Mouse (Mus musculus) spleen, adult 2 months (tissue): ENCODE results near the gene Tbx3. TPM values are rescaled to one million over a fixed set of nuclear protein-coding genes. Genes with fewer than 3 reads are reported as not detected.
A peak's percentile ranks its signal among the peaks of the same experiment; 100 is the strongest.

Source experiments
- DNase-seq, 2 experiments: peaks; one replicate each; pipeline versions ENCODE4 v3.0.0 to v3.0.0-alpha.2; 2012 to 2021; ENCODE audit warnings: low spot score in 2 of 2, low read depth in 1 of 2
- H3K27ac ChIP-seq: fragments of 200-500 bp; 2 replicates; pipeline ENCODE4 v1.5.1; 2012; ENCODE audit warnings: low read length, inconsistent platforms; ENCODE audit not compliant: insufficient read depth
- H3K27me3 ChIP-seq: fragments of 200-500 bp; 2 replicates; pipeline ENCODE4 v1.6.1; 2012; ENCODE audit warnings: mild to moderate bottlenecking, moderate library complexity, low read length, inconsistent platforms; ENCODE audit not compliant: control insufficient read depth, insufficient read depth
- H3K36me3 ChIP-seq: fragments of 200-500 bp; 2 replicates; pipeline ENCODE4 v1.6.1; 2012; ENCODE audit warnings: mild to moderate bottlenecking, low read length, inconsistent platforms; ENCODE audit not compliant: control insufficient read depth, insufficient read depth
- H3K4me1 ChIP-seq: fragments of 200-500 bp; 2 replicates; pipeline ENCODE4 v1.6.1; 2011; ENCODE audit warnings: inconsistent platforms; ENCODE audit not compliant: control insufficient read depth, insufficient read depth, insufficient read length
- H3K4me3 ChIP-seq: fragments of 200-500 bp; 2 replicates; pipeline ENCODE4 v1.5.1; 2011; ENCODE audit warnings: mild to moderate bottlenecking, inconsistent platforms; ENCODE audit not compliant: insufficient read depth, insufficient read length; ENCODE audit errors: extremely low read depth
- CTCF ChIP-seq: fragments of 200-500 bp; IDR thresholded peaks from 2 replicates; pipeline ENCODE4 v1.5.1; 2011; ENCODE audit warnings: mild to moderate bottlenecking, inconsistent platforms; ENCODE audit not compliant: insufficient read depth, insufficient read length, insufficient replicate concordance; ENCODE audit errors: extremely low read depth
- POLR2A ChIP-seq: fragments of 200-500 bp; IDR thresholded peaks from 2 replicates; pipeline ENCODE4 v1.6.1; 2011; ENCODE audit warnings: low read depth, low read length, inconsistent platforms
- WGBS: fragments of 180-500 bp; shearing (Covaris S2); methylation state at CpG from one replicate; pipeline ENCODE4 v1.1.7; 2018; 5-methylcytosine and 5-hydroxymethylcytosine counted together
- polyA plus RNA-seq: library from polyadenylated mRNA; depleted of rRNA; stranded (reverse); fragments of >200 nt; gene quantifications from 2 replicates; pipeline ENCODE4 v1.2.3, GENCODE M21; 2012

Tbx3 gene
- polyA plus RNA-seq, 1 experiment: 0.88 TPM

DNA sequence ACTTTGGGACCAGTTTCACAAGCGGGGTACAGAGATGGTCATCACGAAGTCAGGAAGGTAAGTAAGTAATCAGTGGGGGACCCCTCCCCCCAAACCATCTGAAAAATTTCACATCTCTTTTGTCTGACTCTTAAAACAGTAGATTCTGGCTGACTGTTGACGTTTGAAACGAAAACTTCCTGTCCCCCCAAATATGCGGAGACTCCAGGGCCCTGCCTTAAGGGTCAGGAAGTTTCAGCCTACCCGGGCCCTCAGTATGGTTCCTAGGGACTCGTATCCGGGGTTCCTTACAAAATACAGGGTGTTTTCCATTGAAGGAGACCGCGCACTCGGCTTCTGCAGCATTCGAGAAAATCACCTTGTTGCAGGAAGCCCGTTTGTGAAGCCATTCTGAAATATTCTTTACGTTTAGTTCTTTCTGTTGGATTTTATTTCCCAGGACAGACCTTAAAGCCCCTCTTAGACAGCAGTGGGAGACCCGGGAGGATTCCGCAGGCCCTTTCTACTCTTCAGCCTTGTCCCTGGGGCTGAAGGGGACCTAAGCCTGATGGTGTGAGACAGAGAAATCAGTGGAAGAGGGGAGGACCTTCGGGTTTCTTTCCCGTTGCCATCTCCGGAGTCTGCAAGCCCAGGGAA is 2.0 kb downstream of the Tbx3 start:
- 6% methylated on average over 19 of the region's 19 CpGs for WGBS
- Histone ChIP-seq H3K4me1 (no peaks in the 10 kb centered on the region), H3K27me3 (peaks cover 11% of the 10 kb centered on the region; the same call in 1 of the 2 replicates), H3K4me3 (peak overlapping the region; percentile 34; the same call in 1 of the 2 replicates), H3K36me3 (no peaks in the 10 kb centered on the region), H3K27ac (no peak overlapping the region)
- no peak for DNase-seq
- no peak for TF ChIP-seq CTCF
- TF ChIP-seq POLR2A: no peak

GRCm38 (mm10) chr5:119672984-119673600 is 2.6 kb downstream of the Tbx3 start:
- 10% methylated on average over 17 of the region's 17 CpGs for WGBS
- peaks cover 10% of the 10 kb centered on the region; the same call in 1 of the 2 replicates for H3K27me3 ChIP-seq
- TF ChIP-seq CTCF: no peak
- no peak for TF ChIP-seq POLR2A
- no peak overlapping the region for H3K4me3 ChIP-seq
- no peaks in the 10 kb centered on the region for H3K36me3 ChIP-seq
- no peak overlapping the region for H3K27ac ChIP-seq
- no peak for DNase-seq
- no peaks in the 10 kb centered on the region for H3K4me1 ChIP-seq

DNA sequence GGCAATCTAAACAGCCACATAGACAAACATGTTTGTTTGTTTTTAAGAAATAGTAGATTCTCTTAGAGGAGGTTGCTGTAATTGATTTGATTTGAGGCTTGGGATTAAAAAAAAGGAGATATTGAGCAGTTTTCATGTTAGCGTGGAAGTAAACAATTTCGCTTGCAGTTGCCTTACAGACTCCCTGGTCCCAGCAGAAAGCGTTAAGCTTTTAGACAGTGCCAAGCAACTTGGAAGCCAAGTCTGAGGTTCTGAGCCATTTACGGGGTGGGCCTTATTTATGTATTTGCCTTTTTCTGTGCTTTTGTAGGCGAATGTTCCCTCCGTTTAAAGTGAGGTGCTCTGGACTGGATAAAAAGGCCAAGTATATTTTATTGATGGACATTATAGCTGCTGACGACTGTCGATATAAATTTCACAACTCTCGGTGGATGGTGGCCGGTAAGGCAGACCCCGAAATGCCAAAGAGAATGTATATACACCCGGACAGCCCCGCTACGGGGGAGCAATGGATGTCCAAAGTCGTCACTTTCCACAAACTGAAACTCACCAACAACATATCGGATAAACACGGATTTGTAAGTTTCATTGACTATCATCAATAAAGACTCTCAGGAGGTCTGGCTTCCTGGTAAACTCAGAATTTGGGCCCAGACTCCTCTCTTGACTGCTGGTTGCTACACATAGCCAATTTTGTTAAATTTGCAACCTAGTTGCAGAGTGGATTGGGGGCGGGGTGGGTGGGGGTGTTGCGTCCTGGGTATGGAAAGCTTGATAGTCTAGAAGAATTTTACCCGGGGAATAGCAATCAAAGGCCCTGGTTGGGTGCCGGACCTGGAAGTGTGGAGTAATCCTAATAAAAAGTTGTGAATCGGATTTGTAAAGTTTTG is 3.5 kb downstream of the Tbx3 start:
- no peaks in the 10 kb centered on the region for H3K4me1 ChIP-seq
- WGBS: 31% methylated on average over 22 of the region's 22 CpGs
- H3K4me3 ChIP-seq: no peak overlapping the region
- no peaks in the 10 kb centered on the region for H3K36me3 ChIP-seq
- H3K27ac ChIP-seq: no peak overlapping the region
- TF ChIP-seq POLR2A (no peak), CTCF (no peak)
- H3K27me3 ChIP-seq: peaks cover 7% of the 10 kb centered on the region; the same call in 1 of the 2 replicates
- DNase-seq: no peak

GRCm38 (mm10) chr5:119674606-119675330 is 4.3 kb downstream of the Tbx3 start:
- no peaks in the 10 kb centered on the region for H3K36me3 ChIP-seq
- no peak overlapping the region for H3K4me3 ChIP-seq
- no peak for DNase-seq
- TF ChIP-seq CTCF: no peak
- TF ChIP-seq POLR2A: no peak
- H3K27ac ChIP-seq: no peak overlapping the region
- H3K27me3 ChIP-seq: peaks cover 4% of the 10 kb centered on the region; the same call in 1 of the 2 replicates
- H3K4me1 ChIP-seq: no peaks in the 10 kb centered on the region
- WGBS: 46% methylated on average over 12 of the region's 12 CpGs

DNA sequence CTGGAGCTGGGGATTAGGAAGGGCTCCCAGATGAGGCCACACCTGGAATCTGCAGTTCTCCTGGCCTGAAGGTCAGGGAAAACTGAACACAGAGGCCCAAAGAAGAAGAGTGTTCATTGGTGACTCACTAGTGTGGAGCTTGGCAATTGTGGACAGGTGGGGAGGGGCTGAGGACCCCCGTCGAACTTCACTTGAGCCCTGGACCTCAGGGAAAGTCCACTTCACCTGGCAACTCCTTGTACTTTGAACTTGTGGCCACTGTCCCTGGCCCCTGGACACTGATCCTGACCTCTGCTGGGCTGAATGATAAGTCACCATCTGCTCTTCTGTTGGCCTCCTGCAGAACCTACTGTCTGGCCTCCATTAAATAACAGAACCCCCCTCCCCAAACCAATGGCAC is 5.8 kb downstream of the Tbx3 start:
- Histone ChIP-seq H3K27ac (no peak overlapping the region), H3K36me3 (no peaks in the 10 kb centered on the region), H3K4me1 (no peaks in the 10 kb centered on the region; the same call in 1 of the 2 replicates), H3K27me3 (peaks cover 5% of the 10 kb centered on the region), H3K4me3 (no peak overlapping the region)
- no peak for TF ChIP-seq POLR2A
- TF ChIP-seq CTCF: no peak
- WGBS: 57% methylated on average over 2 of the region's 2 CpGs
- DNase-seq: no peak

DNA sequence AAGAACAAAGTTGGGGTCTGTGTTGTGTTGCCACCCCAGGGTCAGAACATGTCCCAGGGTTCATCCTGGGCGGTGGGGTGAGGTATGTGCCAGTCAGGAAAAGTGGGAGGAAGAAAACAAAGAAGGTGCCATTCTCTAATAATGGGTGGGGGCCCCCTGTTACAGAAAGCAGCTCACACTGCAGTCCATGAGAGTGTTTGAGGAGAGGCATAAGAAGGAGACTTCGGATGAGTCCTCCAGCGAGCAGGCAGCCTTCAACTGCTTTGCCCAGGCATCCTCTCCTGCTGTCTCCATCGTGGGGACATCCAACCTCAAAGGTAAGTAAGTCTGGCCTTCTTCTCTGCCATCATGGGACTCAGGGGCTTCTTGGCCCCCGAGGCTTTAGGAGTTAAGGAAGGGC is 8.0 kb downstream of the Tbx3 start:
- Histone ChIP-seq H3K4me1 (no peaks in the 10 kb centered on the region; the same call in 1 of the 2 replicates), H3K27me3 (peaks cover 5% of the 10 kb centered on the region; the same call in 1 of the 2 replicates), H3K27ac (no peak overlapping the region), H3K36me3 (no peaks in the 10 kb centered on the region), H3K4me3 (no peak overlapping the region)
- DNase-seq: no peak
- 80% methylated on average over 5 of the region's 5 CpGs for WGBS
- no peak for TF ChIP-seq CTCF
- no peak for TF ChIP-seq POLR2A
